Mouse (Mus musculus) lung, embryonic 16.5 days (tissue): Measurements from ENCODE around the gene Psmb10. TPM values are rescaled to one million over a fixed set of nuclear protein-coding genes. Genes with fewer than 3 reads are reported as not detected.

Source experiments
- ATAC-seq: fragments of 200-750 bp; cut with Nextera tagmentation; 2 replicates; pipeline ENCODE4 v1.8.0; 2017; ENCODE audit warnings: low read depth, mild to moderate bottlenecking, moderate library complexity
- H3K27ac ChIP-seq: fragments of 300-500 bp; sonication (generic); 2 replicates; pipeline ENCODE4 v1.5.1; 2014; ENCODE audit warnings: mild to moderate bottlenecking, control low read depth, low read length
- H3K27me3 ChIP-seq: fragments of 300-500 bp; sonication (generic); 2 replicates; pipeline ENCODE4 v1.6.1; 2014; ENCODE audit warnings: low read depth, low read length, mixed read lengths; ENCODE audit not compliant: control insufficient read depth, insufficient read depth
- H3K36me3 ChIP-seq: fragments of 300-500 bp; sonication (generic); 2 replicates; pipeline ENCODE4 v1.6.1; 2014; ENCODE audit warnings: low read length; ENCODE audit not compliant: control insufficient read depth, insufficient read depth
- H3K4me1 ChIP-seq: fragments of 300-500 bp; sonication (generic); replicated peaks from 2 replicates; pipeline ENCODE4 v1.6.1; 2014; ENCODE audit warnings: low read length, mixed read lengths; ENCODE audit not compliant: control insufficient read depth, insufficient read depth
- H3K4me2 ChIP-seq: fragments of 300-500 bp; sonication (generic); 2 replicates; pipeline ENCODE4 v1.6.1; 2014; ENCODE audit warnings: low read depth, low read length, control low read depth
- H3K4me3 ChIP-seq: fragments of 300-500 bp; sonication (generic); 2 replicates; pipeline ENCODE4 v1.5.1; 2014; ENCODE audit warnings: mild to moderate bottlenecking, low read length, control low read depth
- H3K9ac ChIP-seq: fragments of 300-500 bp; sonication (generic); 2 replicates; pipeline ENCODE4 v1.6.1; 2014; ENCODE audit warnings: low read length, control low read depth
- H3K9me3 ChIP-seq: fragments of 300-500 bp; sonication (generic); 2 replicates; pipeline ENCODE4 v1.6.1; 2016; ENCODE audit warnings: low read length; ENCODE audit not compliant: control insufficient read depth
- WGBS: fragments of 180-500 bp; shearing (Covaris S2); extraction: QIAGEN DNeasy Blood & Tissue Kit; methylation state at CpG from one replicate; pipeline ENCODE4 v1.1.7; 2014; 5-methylcytosine and 5-hydroxymethylcytosine counted together
- microRNA-seq: library from miRNA; unstranded; fragments of <30 nt; microRNA quantifications from one replicate; pipeline ENCODE4, GENCODE M21; 2016
- polyA plus RNA-seq: library from polyadenylated mRNA; unstranded; fragments of >200 nt; fragmentation: Nextera tagmentation; extraction: Ambion mirVana; gene quantifications from 2 replicates; pipeline ENCODE4 v1.2.1, GENCODE M21; 2015

Psmb10 gene
- polyA plus RNA-seq, 1 experiment from 2014 or later, result 39.7 TPM

DNA sequence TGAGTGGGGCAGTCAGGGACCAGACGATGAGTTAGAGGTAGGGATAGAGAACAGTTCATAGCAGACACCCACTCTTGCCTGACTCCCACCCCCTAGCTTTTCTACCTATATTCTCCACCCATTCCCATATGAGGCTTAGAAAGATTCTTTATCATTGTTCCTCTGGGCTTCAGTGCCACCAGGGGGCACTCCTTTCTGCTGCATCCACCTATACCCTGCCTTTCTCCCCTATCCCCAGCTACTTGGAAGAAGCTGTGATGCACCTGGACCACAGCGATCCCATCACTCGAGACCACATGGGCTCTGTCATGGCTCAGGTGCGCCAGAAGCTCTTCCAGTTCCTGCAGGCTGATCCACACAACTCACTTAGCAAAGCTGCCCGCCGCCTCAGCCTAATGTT lies 45.8 kb downstream of the Psmb10 start:
- H3K36me3 ChIP-seq, result peaks cover 40% of the 10 kb centered on the region
- no peak overlapping the region for H3K9ac ChIP-seq
- ATAC-seq, result no peak
- no peak overlapping the region for H3K4me3 ChIP-seq
- H3K4me2 ChIP-seq, result no peak overlapping the region
- H3K9me3 ChIP-seq, result no peaks in the 10 kb centered on the region
- H3K27me3 ChIP-seq, result no peaks in the 10 kb centered on the region
- WGBS, result 81% methylated on average over 6 of the region's 6 CpGs
- no peak overlapping the region for H3K27ac ChIP-seq
- H3K4me1 ChIP-seq, result peaks cover 3% of the 10 kb centered on the region; the same call in 1 of the 2 replicates

DNA sequence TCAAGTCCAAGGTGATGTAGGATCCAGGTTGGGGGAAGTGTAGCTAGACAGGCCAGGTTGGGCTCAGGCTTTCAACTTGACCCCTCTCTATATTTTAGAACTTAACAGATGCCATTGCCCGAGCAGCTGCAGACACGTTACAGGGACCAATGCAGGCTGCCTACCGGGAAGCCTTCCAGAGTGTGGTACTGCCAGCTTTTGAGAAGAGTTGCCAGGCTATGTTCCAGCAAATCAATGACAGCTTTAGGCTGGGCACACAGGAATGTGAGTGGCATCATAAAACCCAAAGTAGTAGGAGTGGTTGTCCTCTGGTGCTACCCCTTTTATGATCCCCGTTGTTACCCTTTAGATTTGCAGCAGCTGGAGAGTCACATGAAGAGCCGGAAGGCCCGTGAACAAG lies 47.4 kb downstream of the Psmb10 start:
- Histone ChIP-seq H3K27me3 (no peaks in the 10 kb centered on the region), H3K9me3 (no peaks in the 10 kb centered on the region), H3K36me3 (peaks cover 54% of the 10 kb centered on the region), H3K9ac (no peak overlapping the region), H3K4me3 (no peak overlapping the region), H3K4me1 (peaks cover 3% of the 10 kb centered on the region; the same call in 1 of the 2 replicates), H3K27ac (no peak overlapping the region), H3K4me2 (no peak overlapping the region)
- 81% methylated on average over 6 of the region's 6 CpGs for WGBS
- ATAC-seq, result no peak

DNA sequence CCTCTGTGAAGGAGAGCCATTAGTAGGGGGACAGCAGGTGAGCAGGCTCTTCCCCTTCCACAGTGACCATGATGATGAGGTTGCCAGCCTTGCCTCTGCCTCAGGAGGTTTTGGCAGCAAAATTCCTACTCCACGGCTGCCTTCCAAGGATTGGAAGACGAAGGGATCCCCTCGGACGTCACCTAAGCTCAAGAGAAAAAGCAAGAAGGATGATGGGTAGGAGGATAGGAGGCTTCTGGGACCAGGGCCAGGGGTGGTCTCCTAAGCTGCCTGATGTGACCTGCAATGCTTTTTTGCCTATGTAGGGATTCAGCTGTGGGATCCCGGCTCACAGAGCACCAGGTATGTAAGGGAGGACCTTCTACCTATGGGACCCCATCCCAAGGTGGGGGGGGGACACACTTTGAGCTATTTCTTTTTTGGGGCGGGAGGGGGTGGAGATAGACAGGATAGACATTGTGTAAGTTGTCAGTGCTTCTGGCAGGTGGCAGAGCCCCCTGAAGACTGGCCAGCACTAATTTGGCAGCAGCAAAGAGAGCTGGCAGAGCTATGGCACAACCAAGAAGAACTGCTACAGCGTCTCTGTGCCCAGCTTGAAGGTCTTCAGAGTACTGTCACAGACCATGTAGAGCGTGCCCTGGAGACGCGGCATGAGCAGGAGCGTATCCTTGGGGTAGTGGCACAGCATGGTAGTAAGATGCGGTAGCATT lies 48.3 kb downstream of the Psmb10 start:
- Histone ChIP-seq H3K27me3 (no peaks in the 10 kb centered on the region), H3K9me3 (no peaks in the 10 kb centered on the region), H3K4me1 (peaks cover 3% of the 10 kb centered on the region; the same call in 1 of the 2 replicates), H3K36me3 (peaks cover 62% of the 10 kb centered on the region), H3K4me2 (no peak overlapping the region), H3K9ac (no peak overlapping the region), H3K27ac (no peak overlapping the region), H3K4me3 (no peak overlapping the region)
- ATAC-seq, result no peak
- WGBS, result 89% methylated on average over 12 of the region's 12 CpGs

Small RNAs within 50 kb of the gene (microRNA-seq; reads per million reads assigned to microRNA genes)
- not detected for gene Mir7074

Other genes with a start within 250 kb of the Psmb10 start
- 69.1 and 71.3 TPM in 2 replicates for gene Acd, start 237.3 kb downstream of the Psmb10 start, polyA plus RNA-seq
- gene Pard6a, start 237.3 kb downstream of the Psmb10 start, polyA plus RNA-seq, result 15.2 and 17.6 TPM in 2 replicates
- gene 4933405L10Rik, start 230.8 kb downstream of the Psmb10 start, polyA plus RNA-seq, result 0.19 TPM in 1 of 2 replicates, not detected in the other
- gene Enkd1, start 230.2 kb downstream of the Psmb10 start, polyA plus RNA-seq, result 23.0 and 27.0 TPM in 2 replicates
- gene Gfod2, start 179.8 kb downstream of the Psmb10 start, polyA plus RNA-seq, result 22.4 and 25.3 TPM in 2 replicates
- 10.0 and 13.0 TPM in 2 replicates for gene Ranbp10, start 111.1 kb downstream of the Psmb10 start, polyA plus RNA-seq
- 4.0 and 4.6 TPM in 2 replicates for gene Tsnaxip1, start 110.7 kb downstream of the Psmb10 start, polyA plus RNA-seq
- gene Cenpt, start 85.2 kb downstream of the Psmb10 start, polyA plus RNA-seq, result 41.2 and 42.7 TPM in 2 replicates
- 55.2 and 56.0 TPM in 2 replicates for gene Thap11, start 83.3 kb downstream of the Psmb10 start, polyA plus RNA-seq
- gene Nutf2, start 77.9 kb downstream of the Psmb10 start, polyA plus RNA-seq, result 179 and 215 TPM in 2 replicates
- 50.2 and 51.8 TPM in 2 replicates for gene Edc4, start 57.6 kb downstream of the Psmb10 start, polyA plus RNA-seq
- 0.39 and 0.62 TPM in 2 replicates for gene Nrn1l, start 44.9 kb downstream of the Psmb10 start, polyA plus RNA-seq
- 34.0 and 34.9 TPM in 2 replicates for gene Pskh1, start 38.0 kb downstream of the Psmb10 start, polyA plus RNA-seq
- gene Ctrl, start 4.6 kb downstream of the Psmb10 start, polyA plus RNA-seq, result 0.77 and 1.2 TPM in 2 replicates
- 1.6 and 2.8 TPM in 2 replicates for gene Lcat, start 4.9 kb upstream of the Psmb10 start, polyA plus RNA-seq
- gene Slc12a4, start 27.7 kb upstream of the Psmb10 start, polyA plus RNA-seq, result 35.1 and 38.3 TPM in 2 replicates
- gene Dpep3, start 41.0 kb upstream of the Psmb10 start, polyA plus RNA-seq, result not detected in 2 replicates
- 18.4 and 19.3 TPM in 2 replicates for gene Dus2, start 52.9 kb upstream of the Psmb10 start, polyA plus RNA-seq
- gene Dpep2nb, start 67.5 kb upstream of the Psmb10 start, polyA plus RNA-seq, result 0.28 TPM in 1 of 2 replicates, not detected in the other
- gene Ddx28, start 73.4 kb upstream of the Psmb10 start, polyA plus RNA-seq, result 14.7 and 14.8 TPM in 2 replicates
- 6.0 and 6.2 TPM in 2 replicates for gene Nfatc3, start 120.4 kb upstream of the Psmb10 start, polyA plus RNA-seq
- 62.7 and 62.8 TPM in 2 replicates for gene Esrp2, start 198.5 kb upstream of the Psmb10 start, polyA plus RNA-seq
- gene Pla2g15, start 212.0 kb upstream of the Psmb10 start, polyA plus RNA-seq, result 12.8 and 12.9 TPM in 2 replicates
- 41.3 and 41.7 TPM in 2 replicates for gene Slc7a6, start 230.4 kb upstream of the Psmb10 start, polyA plus RNA-seq